Mouse (Mus musculus) ovary, postnatal 36 days (tissue): ENCODE results near the gene Crtc3.

Experiments used
- DNase-seq: peaks from one replicate; pipeline ENCODE4 v3.0.0; 2022; ENCODE audit warnings: low spot score, mixed read lengths

Gene Crtc3

GRCm38 (mm10) chr7:80688556-80689220 is at the start of gene Crtc3:
Gene Crtc3 (minus strand): TSS chr7:80688877.
- peak; percentile 81 for DNase-seq

DNA sequence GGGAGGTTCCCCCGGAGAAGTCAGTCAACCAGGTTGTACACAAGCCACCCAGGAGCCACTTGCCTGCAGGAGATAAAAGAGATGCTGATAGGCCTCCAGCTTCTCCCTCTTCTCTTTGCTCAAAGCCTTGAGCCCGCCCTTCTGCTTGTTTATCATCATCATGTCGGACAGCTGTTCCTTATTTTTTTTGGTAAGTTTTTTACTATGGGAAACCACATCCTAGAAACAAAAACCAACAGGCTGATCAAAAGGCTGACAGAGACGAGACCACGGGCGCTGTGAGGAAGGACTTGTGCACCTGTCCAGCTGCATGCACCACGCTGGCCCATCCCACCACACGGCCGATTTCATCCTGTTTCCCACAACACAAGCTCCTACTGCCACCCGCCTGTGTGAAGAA is 47.5 kb upstream of the Crtc3 start:
- DNase-seq = no peak

GRCm38 (mm10) chr7:80732986-80733385 is 44.3 kb upstream of the Crtc3 start:
- no peak for DNase-seq

GRCm38 (mm10) chr7:80729662-80730061 is 41.0 kb upstream of the Crtc3 start:
- peak; percentile 72 for DNase-seq

DNA sequence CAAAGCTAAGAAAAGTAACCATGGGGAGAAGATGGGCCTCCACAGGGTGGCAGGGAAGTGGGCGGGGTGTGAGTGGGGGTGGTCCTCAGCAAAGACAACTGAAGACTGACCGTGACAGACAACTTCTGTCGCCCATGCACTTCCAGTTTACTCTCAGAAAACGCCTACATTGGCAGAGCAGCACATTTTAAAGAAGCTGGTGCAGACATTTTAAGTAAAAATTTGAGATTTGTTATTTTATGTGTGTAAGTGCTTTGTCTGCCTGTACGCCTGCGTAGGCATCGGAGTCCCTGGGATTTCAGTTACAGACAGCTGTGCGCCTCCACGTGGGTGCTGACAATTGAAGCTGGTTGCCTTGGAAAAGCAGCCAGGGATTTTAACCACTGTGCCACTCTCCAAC is 32.4 kb upstream of the Crtc3 start:
- DNase-seq = no peak

GRCm38 (mm10) chr7:80719582-80719981 is 30.9 kb upstream of the Crtc3 start:
- DNase-seq = no peak

GRCm38 (mm10) chr7:80719038-80719437 is 30.4 kb upstream of the Crtc3 start:
- DNase-seq = no peak

GRCm38 (mm10) chr7:80718471-80718870 is 29.8 kb upstream of the Crtc3 start:
- DNase-seq = no peak

DNA sequence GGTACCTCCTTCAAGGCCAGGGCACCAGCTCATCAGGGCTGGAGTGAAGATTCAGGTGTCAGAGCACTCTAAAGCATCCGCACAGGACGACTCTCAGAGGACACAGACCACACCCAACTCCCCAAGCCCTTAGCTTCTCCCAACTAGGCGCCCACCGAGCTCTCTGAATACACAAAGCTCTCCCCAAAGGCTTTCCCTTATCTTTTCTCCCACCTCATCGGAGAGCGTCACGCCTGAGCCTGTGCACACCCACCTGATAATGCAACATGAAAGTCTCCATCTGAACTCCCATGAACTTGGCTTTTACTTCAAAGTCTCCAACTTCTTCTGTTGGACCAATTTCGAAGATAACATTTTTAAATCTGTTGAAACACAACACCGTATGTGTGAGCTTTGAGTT is 28.1 kb upstream of the Crtc3 start:
- no peak for DNase-seq

GRCm38 (mm10) chr7:80715306-80715705 is 26.6 kb upstream of the Crtc3 start:
- no peak for DNase-seq

- DNase-seq = no peak
These were observed 22.8 kb upstream of the Crtc3 start for GRCm38 (mm10) chr7:80711496-80711895.

GRCm38 (mm10) chr7:80710333-80710732 is 21.7 kb upstream of the Crtc3 start:
- no peak for DNase-seq

DNA sequence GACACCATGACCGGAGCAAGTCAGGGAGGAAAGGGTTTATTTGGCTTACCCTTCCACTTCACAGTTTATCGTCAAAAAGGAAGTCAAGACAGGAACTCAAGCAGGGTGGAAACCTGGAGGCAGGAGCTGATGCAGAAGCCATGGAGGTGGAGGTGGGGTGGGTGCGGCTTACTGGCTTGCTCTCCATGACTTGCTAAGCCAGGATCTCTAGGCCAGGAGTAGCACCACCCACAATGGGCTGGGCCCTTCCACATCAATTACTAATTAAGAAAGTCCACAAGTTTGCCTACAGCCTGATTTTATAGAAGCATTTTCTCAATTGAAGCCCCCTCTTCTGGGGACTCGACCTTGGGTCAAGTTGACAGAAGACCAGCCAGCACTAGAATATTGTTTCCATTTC is 15.4 kb upstream of the Crtc3 start:
- DNase-seq = no peak

DNA sequence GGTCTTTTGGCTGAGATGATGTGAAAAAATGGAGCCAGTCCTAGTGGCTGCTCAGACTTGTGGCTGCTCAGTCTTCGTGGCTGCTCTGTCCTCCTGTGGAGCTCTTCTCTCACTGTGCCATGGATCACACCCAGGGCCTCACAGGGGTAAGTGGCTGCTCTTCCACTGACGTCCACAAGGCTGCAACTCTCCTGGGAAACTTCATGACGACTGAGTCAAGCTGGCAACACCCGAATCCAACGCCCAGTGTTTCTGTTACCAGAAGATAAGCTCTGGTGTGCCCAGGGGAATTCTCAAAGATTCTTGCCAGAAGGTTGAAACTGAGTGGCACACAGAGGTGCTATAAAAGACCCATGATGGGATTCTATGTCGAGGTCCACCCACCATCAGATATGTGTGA is 13.8 kb upstream of the Crtc3 start:
- DNase-seq = no peak

- no peak for DNase-seq
These were observed 11.0 kb upstream of the Crtc3 start for GRCm38 (mm10) chr7:80699709-80700108.

DNA sequence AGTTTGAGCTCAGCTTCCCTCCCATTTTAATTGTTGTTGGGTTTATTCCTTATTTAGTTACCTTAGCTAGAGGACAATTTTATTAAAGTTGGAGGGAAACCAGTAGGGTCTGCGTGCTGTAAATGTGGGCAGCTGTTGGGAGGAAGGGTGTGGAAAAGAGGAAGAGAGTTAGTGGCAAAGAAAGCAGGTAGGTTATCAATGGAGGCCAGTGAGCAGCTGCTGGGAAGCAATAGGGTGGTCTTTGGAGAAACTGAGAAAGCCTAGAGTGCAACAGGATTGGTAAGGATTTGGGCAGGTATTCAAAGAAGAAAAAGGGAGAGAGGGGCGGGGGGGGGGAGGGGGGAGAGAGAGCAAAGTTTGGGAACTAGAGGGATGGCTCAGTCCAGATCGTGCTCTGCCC is 10.3 kb upstream of the Crtc3 start:
- DNase-seq = no peak

- DNase-seq = no peak
These were observed 9.2 kb upstream of the Crtc3 start for GRCm38 (mm10) chr7:80697859-80698258.

DNA sequence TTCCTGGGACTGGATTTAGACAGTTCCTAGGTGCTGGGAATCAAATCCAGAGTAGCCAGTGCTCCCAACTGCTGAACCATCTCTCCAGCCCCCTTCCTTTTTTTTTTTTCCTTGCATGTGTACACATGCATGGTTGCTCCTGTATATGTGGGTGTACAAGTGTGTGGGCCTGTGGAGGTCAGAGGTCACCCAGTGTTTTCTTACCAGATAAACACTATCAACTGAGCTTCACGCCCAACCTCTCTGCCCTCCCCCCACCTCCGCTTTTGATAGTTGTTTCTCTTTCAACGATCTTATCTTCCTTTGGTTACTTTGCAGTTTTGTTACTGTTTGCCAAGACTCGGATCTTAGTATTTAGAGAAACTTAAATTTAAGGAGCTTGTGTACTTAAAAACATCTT is 8.2 kb upstream of the Crtc3 start:
- DNase-seq = no peak

GRCm38 (mm10) chr7:80696334-80696733 is 7.7 kb upstream of the Crtc3 start:
- no peak for DNase-seq

GRCm38 (mm10) chr7:80692472-80692871 is 3.8 kb upstream of the Crtc3 start:
- no peak for DNase-seq

GRCm38 (mm10) chr7:80691131-80691530 is 2.5 kb upstream of the Crtc3 start:
- DNase-seq = no peak

- DNase-seq = no peak
These were observed 529 bp upstream of the Crtc3 start for GRCm38 (mm10) chr7:80689221-80689591.

DNA sequence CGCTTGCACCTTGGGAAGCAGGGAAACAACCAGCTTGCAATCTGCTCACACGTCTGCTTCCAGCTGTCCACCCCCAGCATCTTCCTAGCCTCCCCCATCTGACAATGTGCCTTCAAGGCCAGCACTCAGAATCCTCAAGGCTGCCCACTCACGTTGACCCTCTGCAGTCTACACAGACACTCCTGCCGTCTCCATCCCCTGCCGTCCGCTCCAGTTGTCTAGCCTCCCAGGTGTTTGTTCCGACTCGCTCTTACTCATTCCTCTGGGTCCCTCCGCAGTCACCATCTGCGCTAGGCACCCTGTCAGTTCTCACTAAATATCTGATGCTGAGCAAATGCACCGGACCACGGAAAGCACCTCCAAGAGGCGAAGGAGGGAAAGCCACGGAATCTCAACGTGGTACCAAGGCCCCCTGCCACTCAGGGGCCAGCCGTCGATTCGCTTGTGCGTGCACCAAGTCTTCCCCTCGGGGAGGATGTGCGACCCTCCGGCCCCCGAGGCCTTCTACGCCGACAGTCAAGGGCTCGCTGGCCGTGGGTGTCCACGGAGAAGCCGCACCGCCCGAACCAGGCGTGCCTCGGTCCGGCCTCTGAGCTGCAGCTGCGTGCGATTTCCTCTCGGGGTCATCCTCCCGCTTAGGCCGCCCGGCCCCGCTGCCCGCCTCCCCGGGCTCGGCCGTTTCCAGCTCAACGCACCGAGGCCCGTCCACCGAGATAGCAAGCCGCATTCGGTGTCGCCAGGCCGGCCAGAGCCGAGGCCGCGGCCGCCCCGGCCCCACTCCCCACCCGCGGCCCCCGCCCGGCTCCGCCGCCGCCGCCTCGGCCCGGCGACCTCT is 739 bp downstream of the Crtc3 start:
- DNase-seq = peak; percentile 67

GRCm38 (mm10) chr7:80685639-80686038 is 3.0 kb downstream of the Crtc3 start:
- DNase-seq = no peak
